Mouse (Mus musculus) myocyte (in vitro differentiated cells): ENCODE results near the gene Irs2. TPM values are rescaled to one million over a fixed set of nuclear protein-coding genes. Genes with fewer than 3 reads are reported as not detected.

Source experiments
- H3K27me3 ChIP-seq: one replicate; pipeline ENCODE4 v1.6.1; 2011; ENCODE audit not compliant: control insufficient read depth, insufficient read depth, insufficient read length
- H3K36me3 ChIP-seq: one replicate; pipeline ENCODE4 v1.6.1; 2011; ENCODE audit not compliant: control insufficient read depth, insufficient read depth
- H3K4me2 ChIP-seq: one replicate; pipeline ENCODE4 v1.6.1; 2011; ENCODE audit warnings: low read depth, control low read depth
- H3K4me3 ChIP-seq: one replicate; pipeline ENCODE4 v1.5.1; 2011; ENCODE audit warnings: mild to moderate bottlenecking, control low read depth, moderate library complexity
- H3K79me2 ChIP-seq: one replicate; pipeline ENCODE4 v1.6.1; 2011; ENCODE audit not compliant: control insufficient read depth, insufficient read depth
- H3ac ChIP-seq: one replicate; pipeline ENCODE4 v1.6.1; 2011; ENCODE audit not compliant: control insufficient read depth, insufficient read length
- CEBPB ChIP-seq: IDR thresholded peaks from 2 replicates; pipeline ENCODE4 v1.6.1; 2011; ENCODE audit warnings: mild to moderate bottlenecking, moderate library complexity; ENCODE audit not compliant: poor library complexity, insufficient read depth, severe bottlenecking
- E2F4 ChIP-seq: IDR thresholded peaks from one replicate; pipeline ENCODE4 v1.6.1; 2011; ENCODE audit warnings: mild to moderate bottlenecking, control low read depth, moderate library complexity; ENCODE audit not compliant: insufficient read depth
- MAX ChIP-seq: IDR thresholded peaks from one replicate; pipeline ENCODE4 v1.6.1; 2011; ENCODE audit warnings: low read depth, mild to moderate bottlenecking, control low read depth
- MYOD1 ChIP-seq, 3 experiments: IDR thresholded peaks; one replicate each; pipeline ENCODE4 v1.6.1; 2011; ENCODE audit warnings: control low read depth in 2 of 3, low read depth in 2 of 3, mild to moderate bottlenecking in 2 of 3, moderate library complexity in 1 of 3; ENCODE audit not compliant: insufficient read length in 2 of 3, control insufficient read depth in 1 of 3
- MYOG ChIP-seq, 3 experiments: IDR thresholded peaks; one replicate each; pipeline ENCODE4 v1.6.1; 2011; ENCODE audit warnings: control low read depth in 2 of 3, low read depth in 2 of 3, mild to moderate bottlenecking in 2 of 3; ENCODE audit not compliant: insufficient read length in 2 of 3, control insufficient read depth in 1 of 3, insufficient read depth in 1 of 3
- POLR2A ChIP-seq: IDR thresholded peaks from one replicate; pipeline ENCODE4 v1.6.1; 2011; ENCODE audit warnings: low read depth, mild to moderate bottlenecking, control low read depth, moderate library complexity; ENCODE audit not compliant: insufficient read length
- POLR2AphosphoS2 ChIP-seq: IDR thresholded peaks from one replicate; pipeline ENCODE4 v1.6.1; 2011; ENCODE audit warnings: low read depth, control low read depth; ENCODE audit not compliant: insufficient read length
- REST ChIP-seq: IDR thresholded peaks from one replicate; pipeline ENCODE4 v1.6.1; 2011; ENCODE audit warnings: mild to moderate bottlenecking, control low read depth, moderate library complexity; ENCODE audit not compliant: insufficient read depth, insufficient read length
- SRF ChIP-seq: IDR thresholded peaks from one replicate; pipeline ENCODE4 v1.6.1; 2011; ENCODE audit warnings: low read depth; ENCODE audit not compliant: control insufficient read depth, insufficient read length
- TCF12 ChIP-seq: IDR thresholded peaks from one replicate; pipeline ENCODE4 v1.6.1; 2011; ENCODE audit warnings: mild to moderate bottlenecking, control low read depth; ENCODE audit not compliant: poor library complexity, insufficient read depth, severe bottlenecking
- TCF3 ChIP-seq: IDR thresholded peaks from one replicate; pipeline ENCODE4 v1.6.1; 2011; ENCODE audit warnings: low read depth, control low read depth; ENCODE audit not compliant: insufficient read length
- USF1 ChIP-seq: IDR thresholded peaks from one replicate; pipeline ENCODE4 v1.6.1; 2011; ENCODE audit warnings: low read depth, mild to moderate bottlenecking, control low read depth, moderate library complexity
- polyA plus RNA-seq: library from polyadenylated mRNA; unstranded; fragments of >200 nt; fragmentation: generic; extraction: Trizol; gene quantifications from one replicate; pipeline ENCODE4 v1.2.1, GENCODE M21; 2012; ENCODE audit warnings: missing spikeins

Irs2 gene
- polyA plus RNA-seq, 1 experiment, result 2.0 TPM

DNA sequence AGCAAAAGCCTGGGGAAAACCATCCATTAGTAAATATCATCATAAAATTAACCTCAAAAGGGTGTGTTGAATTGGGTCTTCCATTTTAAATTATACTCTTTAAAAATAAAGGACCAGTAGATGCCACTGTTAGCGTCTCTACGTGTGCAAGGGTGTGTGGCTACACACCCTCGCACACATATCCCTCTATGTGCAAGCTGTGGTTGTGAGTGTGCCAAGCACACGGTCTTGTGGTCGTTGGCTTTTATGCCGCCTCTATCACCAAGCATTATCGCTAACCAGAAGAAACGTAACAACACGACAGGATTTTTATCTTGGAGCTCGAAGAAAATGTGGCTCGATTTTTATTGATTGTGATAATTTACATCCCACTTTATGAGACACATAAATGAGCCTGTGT, 2.1 kb upstream of the Irs2 start:
- no peak overlapping the region for H3K4me2 ChIP-seq
- TF ChIP-seq CEBPB (no peak), USF1 (no peak), TCF3 (no peak), POLR2AphosphoS2 (no peak)
- H3K4me3 ChIP-seq, result no peak overlapping the region

DNA sequence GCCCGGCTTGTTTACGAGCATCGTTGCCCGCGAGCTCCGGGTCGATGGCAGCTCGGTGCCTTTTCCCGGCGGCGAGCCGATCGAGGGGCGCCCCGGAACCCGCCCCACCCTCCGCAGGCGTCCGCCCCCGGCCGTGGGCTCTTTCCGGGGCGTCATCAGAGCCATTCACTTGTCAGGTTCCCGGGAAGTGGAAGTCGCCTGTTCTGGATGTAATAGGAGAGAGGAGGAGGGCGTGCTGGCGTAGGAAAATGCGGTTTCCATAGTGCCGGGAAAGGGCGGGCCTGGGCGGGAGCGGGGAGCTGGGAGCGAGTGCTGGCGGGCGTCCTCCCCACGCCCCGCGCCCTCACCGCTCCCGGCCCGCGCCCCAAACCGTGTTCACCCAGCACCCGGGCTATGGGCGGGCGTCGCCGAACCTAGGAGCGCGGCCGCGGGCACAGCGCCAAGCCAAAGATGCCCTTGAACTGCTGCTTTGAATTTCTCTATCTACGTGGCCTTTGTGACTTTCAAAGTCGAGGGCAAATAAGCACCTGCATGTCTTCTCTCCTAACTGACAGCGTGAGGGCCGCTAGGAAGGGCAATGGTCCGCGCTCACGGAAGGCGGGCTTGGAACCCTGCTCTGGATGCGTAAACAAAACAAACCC, 1.3 kb upstream of the Irs2 start:
- TF ChIP-seq SRF (no peak), MYOG (IDR thresholded peaks at IDR 0.05; ENCODE audit: control insufficient read depth in 1 of 3, insufficient read depth in 1 of 3, insufficient read length in 2 of 3, low read depth in 2 of 3) (no peak), MAX (no peak)
- H3K27me3 ChIP-seq, result no peaks in the 10 kb centered on the region
- peak overlapping the region; percentile 31 for H3K4me3 ChIP-seq
- no peaks in the 10 kb centered on the region for H3K36me3 ChIP-seq
- H3K4me2 ChIP-seq, result peak overlapping the region; percentile 57
- no peaks in the 10 kb centered on the region for H3K79me2 ChIP-seq
- peak overlapping the region; percentile 56 for H3ac ChIP-seq

More for the DNA sequence above, 2.1 kb upstream of the Irs2 start:
- H3ac ChIP-seq, result no peak overlapping the region
- no peaks in the 10 kb centered on the region for H3K79me2 ChIP-seq
- H3K36me3 ChIP-seq, result no peaks in the 10 kb centered on the region
- H3K27me3 ChIP-seq, result no peaks in the 10 kb centered on the region

DNA sequence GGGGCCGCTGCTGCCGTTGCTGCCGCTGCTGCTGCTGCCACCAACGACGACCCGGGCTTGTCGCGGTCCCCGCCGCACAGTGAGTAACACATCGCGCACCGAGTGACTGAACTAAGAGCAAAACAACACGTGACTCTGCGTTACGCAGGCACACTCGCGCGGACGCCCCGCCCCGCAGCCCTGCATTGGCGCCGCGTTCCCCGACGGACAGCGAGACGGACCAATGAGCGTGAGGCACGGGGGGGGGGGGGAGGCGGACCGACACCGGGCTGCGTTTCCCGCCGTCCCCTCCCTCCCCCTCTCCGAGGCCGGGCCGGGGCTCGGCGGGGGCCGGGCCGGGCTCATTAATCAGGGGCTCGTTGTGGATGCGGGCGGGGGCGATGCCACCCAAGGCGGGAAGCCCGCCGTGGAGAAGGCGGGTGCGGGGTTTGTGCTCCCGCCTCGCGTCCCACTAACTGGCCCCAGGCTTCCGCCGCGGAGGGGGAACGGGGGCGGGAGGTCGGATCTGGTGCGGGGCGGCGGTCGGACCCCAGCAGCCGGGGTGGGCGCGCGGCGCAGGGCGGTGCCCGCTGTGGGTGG, 673 bp upstream of the Irs2 start:
- H3K79me2 ChIP-seq, result no peaks in the 10 kb centered on the region
- no peaks in the 10 kb centered on the region for H3K36me3 ChIP-seq
- peak overlapping the region; percentile 92 for H3K4me2 ChIP-seq
- peak overlapping the region; percentile 56 for H3ac ChIP-seq
- no peaks in the 10 kb centered on the region for H3K27me3 ChIP-seq
- no peak for TF ChIP-seq TCF12
- peak in 1 of 3 experiments; percentile 49 for TF ChIP-seq MYOD1 (IDR thresholded peaks at IDR 0.05; ENCODE audit: control insufficient read depth in 1 of 3, insufficient read length in 2 of 3, low read depth in 2 of 3)
- TF ChIP-seq MYOG (IDR thresholded peaks at IDR 0.05; ENCODE audit: control insufficient read depth in 1 of 3, insufficient read depth in 1 of 3, insufficient read length in 2 of 3, low read depth in 2 of 3), result peak in 2 of 3 experiments; percentile 30 to 35
- no peak for TF ChIP-seq MAX
- TF ChIP-seq USF1, result peak; percentile 90
- TF ChIP-seq POLR2AphosphoS2, result peak; percentile 99
- peak; percentile 100 for TF ChIP-seq POLR2A
- H3K4me3 ChIP-seq, result peak overlapping the region; percentile 31

DNA sequence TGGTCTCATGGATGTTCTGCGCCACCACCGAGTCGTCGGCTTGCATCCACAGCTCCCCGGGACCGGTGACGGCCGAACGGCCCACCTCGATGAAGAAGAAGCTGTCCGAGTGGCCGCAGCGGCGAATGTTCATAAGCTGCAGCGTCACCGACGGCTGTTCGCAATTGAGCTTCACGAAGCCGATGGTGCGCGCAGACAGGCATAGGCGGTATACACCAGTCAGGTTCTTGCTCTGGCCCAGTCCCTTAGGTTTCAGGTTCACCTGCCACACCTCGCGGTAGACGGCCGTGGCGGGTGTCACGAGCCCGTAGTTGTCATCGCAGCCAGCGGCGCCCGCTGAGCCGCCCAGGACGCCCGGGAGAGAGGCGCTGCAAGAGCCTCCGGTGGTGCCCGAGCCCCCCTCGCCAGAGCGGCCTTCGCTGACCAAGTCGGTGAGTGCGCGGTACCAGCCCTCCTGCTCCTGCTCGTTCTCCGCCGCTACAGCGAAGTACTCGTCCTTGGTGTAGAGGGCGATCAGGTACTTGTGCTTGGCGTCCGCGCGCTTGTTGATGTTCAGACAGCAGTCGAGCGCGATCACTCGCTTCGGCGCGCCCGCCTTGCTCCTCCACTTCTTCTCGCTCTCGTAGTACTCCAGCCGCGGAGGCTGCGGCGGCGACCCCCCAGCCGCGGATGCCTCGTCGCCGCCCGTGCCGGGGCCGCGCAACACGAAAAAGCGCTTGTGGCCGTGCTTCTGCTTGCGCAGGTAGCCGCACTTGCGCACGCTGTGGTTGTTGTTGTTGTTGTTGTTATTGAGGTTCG, 478 bp downstream of the Irs2 start:
- TF ChIP-seq TCF12, result no peak
- no peak for TF ChIP-seq MYOG (IDR thresholded peaks at IDR 0.05; ENCODE audit: control insufficient read depth in 1 of 3, insufficient read depth in 1 of 3, insufficient read length in 2 of 3, low read depth in 2 of 3)
- H3ac ChIP-seq, result peak overlapping the region; percentile 56
- H3K4me2 ChIP-seq, result peak overlapping the region; percentile 92
- no peaks in the 10 kb centered on the region for H3K79me2 ChIP-seq
- H3K36me3 ChIP-seq, result no peaks in the 10 kb centered on the region
- H3K4me3 ChIP-seq, result peak overlapping the region; percentile 31
- H3K27me3 ChIP-seq, result no peaks in the 10 kb centered on the region

DNA sequence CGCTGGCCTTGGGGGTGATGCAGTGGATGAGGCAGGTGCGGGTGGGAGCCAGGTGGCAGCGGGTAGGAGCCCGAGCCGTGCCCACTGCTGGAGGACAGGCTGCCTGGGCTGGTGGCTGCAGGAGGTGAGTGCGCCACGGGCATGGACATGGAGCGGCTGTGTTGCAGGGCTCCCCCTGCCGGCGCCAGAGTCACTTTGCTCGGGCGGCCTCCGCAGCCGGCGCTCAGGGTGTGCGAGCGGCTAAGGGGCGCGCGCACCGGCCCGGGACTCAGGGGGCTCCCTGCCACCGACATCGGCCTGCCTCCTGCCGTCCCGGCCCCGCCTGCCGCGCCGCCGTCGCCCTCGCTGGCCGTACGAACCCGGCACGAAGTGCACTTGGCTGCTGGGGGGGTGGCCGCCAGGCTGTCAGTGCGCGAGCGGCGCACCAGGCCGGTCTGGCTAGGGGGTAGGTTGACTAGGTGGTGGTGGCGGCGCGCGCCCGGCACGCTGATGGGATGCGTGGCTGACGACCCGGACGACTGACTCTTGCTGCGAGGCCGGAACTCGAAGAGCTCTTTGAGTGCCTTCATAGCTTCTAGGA, 1.2 kb downstream of the Irs2 start:
- H3K4me3 ChIP-seq, result peak overlapping the region; percentile 31

DNA sequence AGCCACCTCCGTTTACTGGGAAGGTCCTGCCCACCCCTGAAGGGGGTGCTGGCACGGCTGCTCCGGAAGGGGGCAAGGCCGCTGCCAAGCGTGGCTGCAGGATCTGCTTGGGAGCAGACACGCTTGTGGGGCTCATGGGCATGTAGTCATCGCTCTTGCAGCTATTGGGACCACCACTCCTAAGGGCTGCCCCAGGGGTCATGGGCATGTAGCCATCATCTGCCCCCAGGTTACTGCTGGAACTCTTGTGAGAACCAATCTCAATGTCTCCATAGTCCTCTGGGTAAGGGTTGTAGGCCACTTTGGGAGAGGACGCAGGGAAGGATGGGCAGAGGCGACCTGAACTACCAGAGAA, 2.0 kb downstream of the Irs2 start:
- TF ChIP-seq TCF12, result no peak
- TF ChIP-seq MYOG (IDR thresholded peaks at IDR 0.05; ENCODE audit: control insufficient read depth in 1 of 3, insufficient read depth in 1 of 3, insufficient read length in 2 of 3, low read depth in 2 of 3), result no peak
- no peak for TF ChIP-seq USF1
- no peak for TF ChIP-seq SRF
- no peak for TF ChIP-seq POLR2AphosphoS2
- TF ChIP-seq E2F4, result no peak
- no peak for TF ChIP-seq POLR2A
- TF ChIP-seq MYOD1 (IDR thresholded peaks at IDR 0.05; ENCODE audit: control insufficient read depth in 1 of 3, insufficient read length in 2 of 3, low read depth in 2 of 3), result no peak
- TF ChIP-seq CEBPB, result no peak
- no peak for TF ChIP-seq MAX
- TF ChIP-seq REST, result no peak
- TF ChIP-seq TCF3, result no peak
- Histone ChIP-seq H3K4me3 (peak overlapping the region; percentile 31), H3K27me3 (no peaks in the 10 kb centered on the region), H3K4me2 (peak overlapping the region; percentile 36), H3ac (peak overlapping the region; percentile 56), H3K36me3 (no peaks in the 10 kb centered on the region), H3K79me2 (no peaks in the 10 kb centered on the region)

More for the DNA sequence above, 1.2 kb downstream of the Irs2 start:
- Histone ChIP-seq H3K4me2 (peak overlapping the region; percentile 92), H3K79me2 (no peaks in the 10 kb centered on the region), H3K36me3 (no peaks in the 10 kb centered on the region), H3K27me3 (no peaks in the 10 kb centered on the region), H3ac (peak overlapping the region; percentile 56)
- TF ChIP-seq MYOD1 (IDR thresholded peaks at IDR 0.05; ENCODE audit: control insufficient read depth in 1 of 3, insufficient read length in 2 of 3, low read depth in 2 of 3) (peak in 1 of 3 experiments; percentile 63), MYOG (IDR thresholded peaks at IDR 0.05; ENCODE audit: control insufficient read depth in 1 of 3, insufficient read depth in 1 of 3, insufficient read length in 2 of 3, low read depth in 2 of 3) (peak in 1 of 3 experiments; percentile 27), SRF (peak; percentile 24), CEBPB (no peak)
